12 mouse cellular contexts compared by ENCODE assay signal in the genomic region with DNA sequence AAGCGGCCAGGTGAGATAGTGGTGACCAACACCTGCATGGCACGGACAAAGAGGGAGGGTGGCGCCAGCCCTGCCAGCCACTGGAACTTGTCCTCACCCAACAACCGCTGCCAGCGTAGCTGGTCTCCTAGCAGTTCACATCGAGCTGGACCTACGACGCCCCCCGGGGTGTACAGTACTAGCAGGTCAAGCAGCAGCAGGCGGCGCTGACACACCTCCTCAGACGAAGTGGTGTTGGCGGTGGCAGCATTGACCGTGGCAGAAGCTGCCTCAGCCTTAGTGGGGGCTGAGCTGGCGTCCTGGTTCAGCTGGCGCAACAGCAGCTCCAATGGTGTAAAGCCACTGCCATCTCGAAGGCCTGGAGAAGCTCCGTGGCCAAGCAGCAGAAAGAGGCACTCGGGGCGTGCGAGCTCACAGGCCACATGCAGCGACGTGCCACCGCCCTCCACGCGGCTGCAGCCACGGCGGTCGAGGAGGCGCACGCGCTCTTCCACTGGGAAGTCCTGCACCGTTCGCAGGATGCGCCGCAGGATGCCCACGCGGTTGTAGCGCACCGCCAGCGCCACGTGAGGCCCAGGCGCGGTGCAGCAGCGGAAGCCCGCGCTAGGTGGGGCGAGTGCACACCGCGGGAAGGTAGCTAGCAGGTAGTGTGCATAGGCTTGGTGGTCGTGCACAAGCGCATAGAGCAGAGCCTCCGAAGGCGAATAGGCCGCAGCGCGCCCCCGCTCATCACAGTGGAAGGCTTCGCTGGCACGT. TPM values are rescaled to one million over a fixed set of nuclear protein-coding genes. Genes with fewer than 3 reads are reported as not detected.
DNase-seq lines count a peak whose midpoint lies in the region; ATAC-seq lines count a peak whose summit lies in the region.
"Had no signal": no experiment of that assay in that cellular context is flagged by ENCODE, and none has a peak within 500 bp of the region (broad histone marks: within the 10 kb centered on the region; RNA-seq: fewer than 3 reads in every experiment).

No protein-coding gene starts in this region.

- H3K9me3 ChIP-seq in limb, embryonic 12.5 days: no peaks in the 10 kb centered on the region
- no peaks in the 10 kb centered on the region for H3K9me3 ChIP-seq in limb, embryonic 10.5 days (replicated peaks)
- H3K9me3 ChIP-seq in embryonic facial prominence, embryonic 10.5 days: peaks cover 3% of the 10 kb centered on the region; the same call in 1 of the 2 replicates
- H3K9me3 ChIP-seq in liver, embryonic 16.5 days (replicated peaks; ENCODE audit: control insufficient read depth, low read length): no peaks in the 10 kb centered on the region
- H3K9me3 ChIP-seq: embryonic facial prominence, embryonic 15.5 days had no signal

- no peaks in the 10 kb centered on the region for H3K27me3 ChIP-seq in limb, embryonic 12.5 days
- H3K27me3 ChIP-seq in limb, embryonic 10.5 days (ENCODE audit: low read depth, poor library complexity, severe bottlenecking): peaks cover 4% of the 10 kb centered on the region; the same call in 1 of the 2 replicates
- peaks cover 37% of the 10 kb centered on the region for H3K27me3 ChIP-seq in embryonic facial prominence, embryonic 10.5 days (replicated peaks; ENCODE audit: low read depth, poor library complexity, severe bottlenecking)
- no peaks in the 10 kb centered on the region for H3K27me3 ChIP-seq in liver, embryonic 16.5 days (ENCODE audit: control insufficient read depth, insufficient read depth, low read depth, low read length)
- H3K27me3 ChIP-seq: embryonic facial prominence, embryonic 15.5 days had no signal

- peak overlapping the region; percentile 94; the same call in 1 of the 2 replicates for H3K4me2 ChIP-seq in limb, embryonic 12.5 days
- H3K4me2 ChIP-seq in liver, embryonic 16.5 days (ENCODE audit: low read depth, low read length): peak overlapping the region; percentile 84

- H3K27ac ChIP-seq in limb, embryonic 12.5 days: no peak overlapping the region
- H3K27ac ChIP-seq in limb, embryonic 10.5 days: no peak overlapping the region
- H3K27ac ChIP-seq in embryonic facial prominence, embryonic 10.5 days (replicated peaks): 0 out of 2 replicates have a peak overlapping the region, but pooled peaks have one; percentile 14
- H3K27ac ChIP-seq in liver, embryonic 16.5 days (ENCODE audit: low read length): peak overlapping the region; percentile 100
- H3K27ac ChIP-seq: embryonic facial prominence, embryonic 15.5 days; kidney, postnatal 0 days; macrophage had no signal

- peaks cover 52% of the 10 kb centered on the region for H3K36me3 ChIP-seq in limb, embryonic 12.5 days
- peaks cover 51% of the 10 kb centered on the region for H3K36me3 ChIP-seq in limb, embryonic 10.5 days
- peaks cover 51% of the 10 kb centered on the region for H3K36me3 ChIP-seq in embryonic facial prominence, embryonic 10.5 days (replicated peaks)
- peaks cover 40% of the 10 kb centered on the region for H3K36me3 ChIP-seq in liver, embryonic 16.5 days (ENCODE audit: control insufficient read depth, insufficient read depth)

- WGBS in limb, embryonic 12.5 days: 92% methylated on average over 60 of the region's 60 CpGs
- 88% methylated on average over 60 of the region's 60 CpGs for WGBS in limb, embryonic 10.5 days
- WGBS in embryonic facial prominence, embryonic 10.5 days: 91% methylated on average over 60 of the region's 60 CpGs
- 89% methylated on average over 58 of the region's 60 CpGs for WGBS in liver, embryonic 16.5 days (ENCODE audit: insufficient replicate concordance)

- no peak overlapping the region for H3K9ac ChIP-seq in limb, embryonic 12.5 days (replicated peaks)
- H3K9ac ChIP-seq in liver, embryonic 16.5 days (ENCODE audit: low read depth, low read length): peak overlapping the region; percentile 45
- H3K9ac ChIP-seq: embryonic facial prominence, embryonic 15.5 days had no signal

- no peak for ATAC-seq in limb, embryonic 12.5 days (ENCODE audit: insufficient number of reproducible peaks, insufficient read depth, low FRiP score, low TSS enrichment, low read depth)
- no peak for ATAC-seq in liver, embryonic 16.5 days (ENCODE audit: low read depth)

- DNase-seq in cerebellum, postnatal 10 days: peak; percentile 24 to 34
- DNase-seq in cerebellum, adult 9-10 months: no peak
- DNase-seq in limb, embryonic 10.5 days (ENCODE audit: low spot score): no peak
- no peak for DNase-seq in embryonic facial prominence, embryonic 10.5 days (ENCODE audit: low spot score)
- no peak for DNase-seq in thymus, postnatal 25 days
- no peak for DNase-seq in layer of hippocampus, postnatal 25 days (ENCODE audit: extremely low spot score in 1 of 2, low spot score in 1 of 2)
- DNase-seq: adrenal gland, postnatal 10 days had no signal

- peaks cover 15% of the 10 kb centered on the region for H3K4me1 ChIP-seq in limb, embryonic 12.5 days (replicated peaks)
- peaks cover 24% of the 10 kb centered on the region for H3K4me1 ChIP-seq in limb, embryonic 10.5 days
- H3K4me1 ChIP-seq in embryonic facial prominence, embryonic 10.5 days: peaks cover 16% of the 10 kb centered on the region
- H3K4me1 ChIP-seq in liver, embryonic 16.5 days (ENCODE audit: control insufficient read depth, low read depth, low read length): peaks cover 72% of the 10 kb centered on the region

- H3K4me3 ChIP-seq in limb, embryonic 12.5 days (replicated peaks): no peak overlapping the region
- H3K4me3 ChIP-seq in limb, embryonic 10.5 days: no peak overlapping the region; the same call in 1 of the 2 replicates
- peak overlapping the region; percentile 76; the same call in 1 of the 2 replicates for H3K4me3 ChIP-seq in embryonic facial prominence, embryonic 10.5 days
- H3K4me3 ChIP-seq in liver, embryonic 16.5 days (ENCODE audit: low read depth, low read length): peak overlapping the region; percentile 90

RNA-seq across cellular contexts. Expression of a gene that starts 2.1 kb away (rescaled TPM):
- 15.4 and 16.7 TPM in 2 replicates for polyA plus RNA-seq in limb, embryonic 12.5 days (2016; fragmentation: Nextera tagmentation; extraction: Ambion mirVana)
- polyA plus RNA-seq in limb, embryonic 10.5 days (2016; fragmentation: Nextera tagmentation; extraction: Ambion mirVana): 15.2 and 17.2 TPM in 2 replicates
- polyA plus RNA-seq in embryonic facial prominence, embryonic 10.5 days (2016; fragmentation: Nextera tagmentation; extraction: Ambion mirVana): 14.2 and 14.6 TPM in 2 replicates
- polyA plus RNA-seq in liver, embryonic 16.5 days (2015; fragmentation: Nextera tagmentation; extraction: Ambion mirVana): 54.7 and 55.9 TPM in 2 replicates
- total RNA-seq in layer of hippocampus, postnatal 25 days (2021): 10 to 100 TPM; 11.2 to 12.1 TPM

Comparison
In these comparisons a context has a peak if more than half of its experiments do, and no peak if none do; other contexts are left out.
1. DNase-seq: peak in cerebellum, postnatal 10 days (2 of 2); none in cerebellum, adult 9-10 months (single experiment), limb, embryonic 10.5 days (single experiment), embryonic facial prominence, embryonic 10.5 days (single experiment), thymus, postnatal 25 days (single experiment) and layer of hippocampus, postnatal 25 days (0 of 2).
2. H3K27ac ChIP-seq: peak in embryonic facial prominence, embryonic 10.5 days (single experiment) and liver, embryonic 16.5 days (single experiment); none in limb, embryonic 12.5 days (single experiment) and limb, embryonic 10.5 days (single experiment).
3. H3K4me3 ChIP-seq: peak in embryonic facial prominence, embryonic 10.5 days (single experiment) and liver, embryonic 16.5 days (single experiment); none in limb, embryonic 12.5 days (single experiment) and limb, embryonic 10.5 days (single experiment).